Mouse (Mus musculus) bone marrow, adult 2 months (tissue): ENCODE measurements around the gene Dclre1c. TPM values are rescaled to one million over a fixed set of nuclear protein-coding genes. Genes with fewer than 3 reads are reported as not detected.

ENCODE experiments used
- H3K27ac ChIP-seq: fragments of 200-500 bp; 2 replicates; pipeline ENCODE4 v1.5.1; 2012; ENCODE audit warnings: low read depth, mild to moderate bottlenecking, control low read depth, inconsistent platforms, low read length; ENCODE audit not compliant: control insufficient read depth, poor library complexity, insufficient read depth
- H3K4me1 ChIP-seq: fragments of 200-500 bp; 2 replicates; pipeline ENCODE4 v1.6.1; 2011; ENCODE audit warnings: low read length; ENCODE audit not compliant: control insufficient read depth, insufficient read depth
- H3K4me3 ChIP-seq: fragments of 200-500 bp; replicated peaks from 2 replicates; pipeline ENCODE3; 2011; ENCODE audit warnings: mild to moderate bottlenecking, low read depth, low read length, control low read depth; ENCODE audit not compliant: control insufficient read depth
- CTCF ChIP-seq: fragments of 200-500 bp; IDR thresholded peaks from 2 replicates; pipeline ENCODE4 v1.5.1; 2011; ENCODE audit warnings: low read length, control low read depth; ENCODE audit not compliant: control insufficient read depth, insufficient read depth
- POLR2A ChIP-seq: fragments of 200-500 bp; IDR thresholded peaks from 2 replicates; pipeline ENCODE4 v1.6.1; 2011; ENCODE audit warnings: low read depth, mild to moderate bottlenecking, control low read depth, low read length, borderline replicate concordance; ENCODE audit not compliant: control insufficient read depth
- WGBS: fragments of 180-500 bp; shearing (Covaris S2); methylation state at CpG from one replicate; pipeline ENCODE4 v1.1.7; 2018; 5-methylcytosine and 5-hydroxymethylcytosine counted together
- polyA plus RNA-seq: library from polyadenylated mRNA; stranded (reverse); fragments of >200 nt; gene quantifications from 2 replicates; pipeline ENCODE4 v1.2.4, GENCODE M21; 2011; ENCODE audit warnings: low replicate concordance; ENCODE audit not compliant: missing spikeins, insufficient read depth, insufficient read length

The Dclre1c gene
- polyA plus RNA-seq, 1 experiment = 8.6 TPM

- Histone ChIP-seq H3K4me3 (peak overlapping the region; percentile 77), H3K27ac (no peak overlapping the region), H3K4me1 (no peaks in the 10 kb centered on the region; the same call in 1 of the 2 replicates)
- peak; percentile 18; the same call in 1 of the 2 replicates for TF ChIP-seq POLR2A
- TF ChIP-seq CTCF = no peak
- under 1% methylated on average over 38 of the region's 38 CpGs for WGBS
These were observed 5.0 kb upstream of the Dclre1c start for GRCm38 (mm10) chr2:3418883-3419431.

GRCm38 (mm10) chr2:3420157-3420556 is 3.8 kb upstream of the Dclre1c start:
- no peaks in the 10 kb centered on the region; the same call in 1 of the 2 replicates for H3K4me1 ChIP-seq
- no peak overlapping the region for H3K4me3 ChIP-seq
- no peak overlapping the region for H3K27ac ChIP-seq
- 57% methylated on average over 4 of the region's 4 CpGs for WGBS
- no peak for TF ChIP-seq POLR2A
- TF ChIP-seq CTCF = no peak

GRCm38 (mm10) chr2:3422548-3422947 is 1.4 kb upstream of the Dclre1c start, which contains the start of gene Meig1:
Gene Meig1, minus strand, starts transcription at chr2:3422648.
- Histone ChIP-seq H3K27ac (peak within 1 kb of the TSS; percentile 49; the same call in 1 of the 2 replicates), H3K4me1 (no peaks in the 10 kb centered on the region; the same call in 1 of the 2 replicates), H3K4me3 (no peak within 1 kb of the TSS)
- WGBS = 75% methylated on average over 3 of the region's 3 CpGs
- TF ChIP-seq CTCF = no peak
- TF ChIP-seq POLR2A = no peak

- H3K4me3 ChIP-seq = peak overlapping the region; percentile 93
- TF ChIP-seq POLR2A = no peak
- TF ChIP-seq CTCF = no peak
- no peaks in the 10 kb centered on the region; the same call in 1 of the 2 replicates for H3K4me1 ChIP-seq
- 1% methylated on average over 9 of the region's 10 CpGs for WGBS
- H3K27ac ChIP-seq = peak overlapping the region; percentile 65; the same call in 1 of the 2 replicates
These were observed 614 bp downstream of the Dclre1c start for GRCm38 (mm10) chr2:3424579-3424910.

- 91% methylated on average over 9 of the region's 9 CpGs for WGBS
- H3K4me1 ChIP-seq = no peaks in the 10 kb centered on the region
- H3K27ac ChIP-seq = no peak overlapping the region
- H3K4me3 ChIP-seq = no peak overlapping the region
- TF ChIP-seq POLR2A (no peak), CTCF (no peak)
These were observed 7.0 kb downstream of the Dclre1c start for GRCm38 (mm10) chr2:3430956-3431355.

GRCm38 (mm10) chr2:3435369-3436061 is 11.6 kb downstream of the Dclre1c start:
- Histone ChIP-seq H3K27ac (no peak overlapping the region), H3K4me1 (no peaks in the 10 kb centered on the region), H3K4me3 (no peak overlapping the region)
- 74% methylated on average over 6 of the region's 6 CpGs for WGBS
- TF ChIP-seq POLR2A (no peak), CTCF (no peak)

GRCm38 (mm10) chr2:3437956-3438355 is 14.0 kb downstream of the Dclre1c start:
- no peak overlapping the region for H3K27ac ChIP-seq
- H3K4me3 ChIP-seq = no peak overlapping the region
- TF ChIP-seq POLR2A (no peak), CTCF (no peak)
- H3K4me1 ChIP-seq = no peaks in the 10 kb centered on the region
- WGBS = 90% methylated on average over 7 of the region's 7 CpGs

GRCm38 (mm10) chr2:3444206-3444605 is 20.3 kb downstream of the Dclre1c start:
- 79% methylated on average over 7 of the region's 7 CpGs for WGBS
- H3K27ac ChIP-seq = no peak overlapping the region
- no peak overlapping the region for H3K4me3 ChIP-seq
- H3K4me1 ChIP-seq = no peaks in the 10 kb centered on the region
- TF ChIP-seq CTCF = no peak
- no peak for TF ChIP-seq POLR2A

GRCm38 (mm10) chr2:3445984-3446383 is 22.1 kb downstream of the Dclre1c start:
- no peaks in the 10 kb centered on the region for H3K4me1 ChIP-seq
- WGBS = 83% methylated on average over 4 of the region's 4 CpGs
- no peak overlapping the region for H3K27ac ChIP-seq
- no peak for TF ChIP-seq CTCF
- no peak for TF ChIP-seq POLR2A
- no peak overlapping the region for H3K4me3 ChIP-seq
